Mouse (Mus musculus) CH12.LX (cell line): ENCODE measurements around the gene Dpp6.

Experiments used
- BHLHE40 ChIP-seq: IDR thresholded peaks from 2 replicates; pipeline ENCODE4 v1.6.1; 2011; ENCODE audit warnings: mild to moderate bottlenecking, low read depth, low read length, improper control_type of control experiment
- CHD1 ChIP-seq: IDR thresholded peaks from 2 replicates; pipeline ENCODE4 v1.6.1; 2012; ENCODE audit warnings: low read depth, low read length, improper control_type of control experiment, inconsistent platforms
- CTCF ChIP-seq, 2 experiments: IDR thresholded peaks in 1 of 2; conservative IDR thresholded peaks in 1 of 2; 2 replicates each; pipeline ENCODE4 v1.5.1; 2011 to 2012; ENCODE audit warnings: low read depth in 2 of 2, low read length in 2 of 2, improper control_type of control experiment in 1 of 2, inconsistent platforms in 1 of 2, mild to moderate bottlenecking in 1 of 2, moderate library complexity in 1 of 2
- EP300 ChIP-seq: IDR thresholded peaks from 2 replicates; pipeline ENCODE4 v1.6.1; 2011; ENCODE audit warnings: low read length, improper control_type of control experiment
- MEF2A ChIP-seq: IDR thresholded peaks from 2 replicates; pipeline ENCODE4 v1.6.1; 2014; ENCODE audit warnings: low read depth, mild to moderate bottlenecking, inconsistent platforms, low read length, improper control_type of control experiment, borderline replicate concordance
- NRF1 ChIP-seq: IDR thresholded peaks from 2 replicates; pipeline ENCODE4 v1.6.1; 2014; ENCODE audit warnings: low read depth, mild to moderate bottlenecking, inconsistent platforms, low read length, improper control_type of control experiment, moderate library complexity
- POLR2A ChIP-seq: IDR thresholded peaks from 2 replicates; pipeline ENCODE4 v1.6.1; 2011; ENCODE audit warnings: low read depth, mild to moderate bottlenecking, improper control_type of control experiment, low read length
- UBTF ChIP-seq: IDR thresholded peaks from 2 replicates; pipeline ENCODE4 v1.6.1; 2012; ENCODE audit warnings: low read depth, mild to moderate bottlenecking, inconsistent platforms, low read length, improper control_type of control experiment, moderate library complexity
- USF1 ChIP-seq: IDR thresholded peaks from 2 replicates; pipeline ENCODE4 v1.6.1; 2014; ENCODE audit warnings: low read depth, mild to moderate bottlenecking, inconsistent platforms, low read length, improper control_type of control experiment
- ZNF384 ChIP-seq: IDR thresholded peaks from 2 replicates; pipeline ENCODE4 v1.6.1; 2012; ENCODE audit warnings: low read depth, low read length, improper control_type of control experiment, inconsistent platforms

DNA sequence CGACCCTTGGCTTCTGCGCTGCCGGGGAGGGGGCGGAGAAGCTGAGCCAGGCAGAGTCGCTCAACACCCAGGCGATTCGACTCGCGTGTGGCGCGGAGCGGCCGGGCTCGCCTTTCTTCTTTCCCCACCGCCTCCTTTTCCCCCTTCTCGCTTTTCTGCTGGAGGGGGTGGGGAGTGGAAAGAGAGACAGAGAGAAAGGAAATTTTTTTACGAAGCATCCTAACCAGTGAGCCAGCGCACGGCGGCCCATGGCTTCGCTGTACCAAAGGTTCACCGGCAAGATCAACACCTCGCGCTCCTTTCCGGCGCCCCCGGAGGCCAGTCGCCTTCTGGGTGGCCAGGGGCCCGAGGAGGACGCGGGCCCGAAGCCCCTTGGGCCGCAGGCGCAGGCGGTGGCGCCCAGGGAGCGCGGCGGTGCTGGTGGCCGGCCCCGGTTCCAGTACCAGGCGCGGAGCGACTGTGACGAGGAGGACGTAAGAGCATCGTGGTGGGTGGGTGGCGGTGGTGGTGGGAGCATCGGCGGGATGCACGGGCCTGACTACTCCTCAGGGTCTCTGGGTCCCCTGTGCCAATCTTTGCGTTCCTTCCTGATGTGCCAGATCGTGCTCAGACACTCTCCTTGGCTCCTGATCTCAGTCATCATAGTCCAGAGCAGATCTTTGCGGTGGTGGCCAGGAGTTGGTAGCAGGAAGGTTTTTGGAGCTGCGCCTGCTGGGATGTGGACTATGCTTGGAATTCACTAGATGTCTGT lies 232.5 kb downstream of the Dpp6 start:
- TF ChIP-seq ZNF384 = no peak
- no peak for TF ChIP-seq CTCF (conservative IDR thresholded peaks at IDR 0.05 in 1 of 2, IDR thresholded peaks at IDR 0.05 in 1 of 2; ENCODE audit: low read depth in 2 of 2, low read length in 2 of 2)
- no peak for TF ChIP-seq POLR2A
- no peak for TF ChIP-seq USF1
- no peak for TF ChIP-seq BHLHE40
- no peak for TF ChIP-seq NRF1
- no peak for TF ChIP-seq CHD1
- no peak for TF ChIP-seq EP300
- TF ChIP-seq MEF2A = no peak
- no peak for TF ChIP-seq UBTF
